Mouse (Mus musculus) kidney, postnatal 14 days (tissue): Measurements from ENCODE around the gene Bod1.

Source experiments
- DNase-seq: peaks from one replicate; pipeline ENCODE4 v3.0.0; 2022; ENCODE audit warnings: mixed read lengths

Bod1 gene

DNA sequence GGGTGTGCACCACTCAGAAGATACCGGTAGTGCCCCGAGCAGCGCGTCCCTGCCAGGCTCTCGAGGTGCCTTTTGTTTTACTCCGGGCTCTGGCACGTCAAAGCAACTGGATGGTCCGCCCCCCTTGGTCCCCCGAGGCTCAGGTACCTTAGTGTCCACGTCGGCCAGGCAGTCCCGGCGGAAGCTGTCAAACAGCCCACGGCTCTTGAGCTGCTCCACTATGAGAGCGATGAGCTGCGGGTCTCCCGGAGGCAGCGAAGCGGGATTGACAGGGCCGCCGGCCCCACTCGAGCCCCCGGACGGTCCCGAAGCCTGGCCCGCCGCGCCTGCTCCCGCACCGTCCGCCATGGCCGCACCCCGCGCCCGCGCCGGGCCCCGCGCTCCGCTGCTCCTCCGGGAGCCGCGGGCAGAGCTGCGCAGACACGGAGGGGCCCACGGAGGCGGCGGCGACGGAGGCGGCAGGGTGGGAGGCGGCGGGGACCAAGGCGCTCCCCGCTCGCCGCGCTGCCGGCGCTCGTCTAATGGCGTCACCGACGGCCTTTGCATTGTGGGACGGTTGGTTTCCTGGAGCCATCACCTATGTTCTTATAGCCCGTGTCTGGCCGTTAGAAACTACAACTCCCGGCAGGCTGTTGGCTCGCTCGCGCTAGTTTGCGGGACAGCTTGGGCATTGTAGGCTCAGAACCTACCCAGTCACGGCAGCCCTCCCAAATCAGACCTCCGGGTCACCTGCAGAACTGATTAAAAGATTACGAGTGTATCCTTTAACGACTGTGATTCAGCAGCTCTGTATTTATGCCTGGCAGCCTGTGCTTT is at the start of gene Bod1:
TSS of gene Bod1 (minus strand) at position 532 of the 816 bp plus-strand sequence.
- peak; percentile 96 for DNase-seq

DNA sequence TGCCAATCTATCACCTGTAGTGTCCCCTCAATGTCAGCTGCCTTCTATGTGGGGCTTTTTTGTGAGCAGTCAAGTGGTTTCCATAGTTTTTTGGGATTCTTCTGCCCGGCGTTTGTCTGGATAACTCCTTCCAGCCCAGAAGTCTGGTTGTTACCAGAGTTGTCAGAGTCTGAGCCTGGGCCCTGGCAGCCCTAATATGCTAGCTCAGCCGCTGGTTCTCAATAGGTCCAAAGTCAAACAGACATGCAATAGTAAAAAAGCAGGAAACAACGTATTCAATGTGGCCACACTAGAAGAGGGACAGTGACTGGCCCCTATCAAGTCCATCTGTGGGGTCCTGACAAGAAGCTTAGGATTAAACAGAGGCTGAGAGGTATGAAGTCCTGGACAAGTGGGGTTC is 47.4 kb upstream of the Bod1 start:
- no peak for DNase-seq

DNA sequence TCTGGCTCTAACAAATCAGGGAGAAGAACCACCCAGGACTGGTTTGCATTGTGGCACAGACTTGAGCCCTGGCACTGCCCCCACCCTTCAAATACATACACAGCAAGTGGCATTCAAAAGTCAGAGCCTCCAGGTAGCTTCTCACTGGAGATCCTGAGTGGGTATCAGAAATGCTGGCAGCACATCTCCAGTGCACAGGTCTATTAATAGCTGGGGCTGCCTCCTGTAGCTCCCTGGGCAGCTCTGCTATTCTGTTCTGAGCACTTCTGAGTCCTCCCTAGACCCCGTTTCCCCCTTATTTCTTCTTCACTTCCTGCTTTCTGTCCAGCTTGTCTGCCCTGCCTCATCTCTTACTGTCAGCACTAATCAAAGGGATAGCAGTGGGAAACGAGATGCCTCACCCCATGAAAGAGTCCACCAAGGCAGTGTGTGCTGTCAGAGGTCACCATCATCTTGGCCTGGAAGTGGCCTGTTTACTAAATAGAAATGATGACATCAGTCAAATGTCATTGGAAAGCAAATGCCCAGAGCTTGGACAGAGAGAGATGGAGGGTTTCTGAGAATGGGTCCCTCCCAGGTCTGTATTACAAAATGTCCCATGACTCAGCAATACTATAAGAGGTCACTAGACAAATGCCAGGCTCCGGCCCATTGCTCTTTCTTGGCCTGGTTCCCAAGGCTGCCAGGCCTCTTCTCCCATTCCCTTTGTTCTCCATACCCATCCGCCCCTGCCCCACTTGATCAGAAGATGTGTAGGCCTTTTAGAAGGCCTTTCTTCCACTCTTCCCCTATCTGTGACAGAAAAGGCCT is 46.4 kb upstream of the Bod1 start:
- DNase-seq, result peak; percentile 48

DNA sequence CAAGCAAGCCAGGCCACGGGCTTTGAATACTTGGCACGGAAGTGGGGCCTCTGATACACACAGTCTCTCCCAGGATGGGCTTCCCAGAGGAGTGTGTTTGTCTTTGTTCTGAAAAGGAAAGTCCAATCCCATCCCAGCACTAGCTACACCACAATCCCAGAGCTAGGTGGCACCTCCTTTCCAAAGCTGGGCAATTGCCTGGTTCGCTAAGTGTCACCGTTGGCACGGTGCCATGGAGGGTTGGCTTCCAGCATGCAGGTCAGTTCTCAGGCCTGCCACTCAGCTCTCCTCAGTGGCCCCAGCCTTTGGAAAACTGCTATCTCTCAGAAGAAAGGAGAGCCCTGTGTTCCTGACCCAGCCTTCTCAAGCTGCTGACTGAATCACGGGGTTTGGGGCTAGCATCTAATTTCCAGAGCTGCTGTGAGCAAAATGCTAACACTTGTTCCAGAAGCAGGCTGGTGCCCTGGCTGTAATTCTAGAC is 42.0 kb upstream of the Bod1 start:
- peak; percentile 86 for DNase-seq

DNA sequence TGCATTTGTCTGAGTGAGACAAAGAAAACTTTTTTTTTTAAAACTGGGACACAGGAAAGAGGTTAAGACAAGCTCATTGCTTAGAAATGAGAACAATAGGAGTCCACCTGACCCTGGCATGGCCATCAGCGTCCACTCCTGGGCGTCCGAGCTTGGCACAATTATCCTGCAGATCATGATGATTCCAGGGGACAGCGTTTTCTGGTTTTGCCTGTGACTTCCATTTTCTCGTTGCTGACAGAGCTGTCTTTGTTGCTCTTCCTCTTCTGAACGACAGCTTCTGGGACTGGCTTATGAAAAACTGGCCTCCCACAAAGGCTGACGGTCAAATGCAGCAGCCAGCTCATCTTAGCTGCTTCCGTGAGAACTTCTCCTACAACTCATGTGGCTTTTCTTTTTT is 41.4 kb upstream of the Bod1 start:
- no peak for DNase-seq

DNA sequence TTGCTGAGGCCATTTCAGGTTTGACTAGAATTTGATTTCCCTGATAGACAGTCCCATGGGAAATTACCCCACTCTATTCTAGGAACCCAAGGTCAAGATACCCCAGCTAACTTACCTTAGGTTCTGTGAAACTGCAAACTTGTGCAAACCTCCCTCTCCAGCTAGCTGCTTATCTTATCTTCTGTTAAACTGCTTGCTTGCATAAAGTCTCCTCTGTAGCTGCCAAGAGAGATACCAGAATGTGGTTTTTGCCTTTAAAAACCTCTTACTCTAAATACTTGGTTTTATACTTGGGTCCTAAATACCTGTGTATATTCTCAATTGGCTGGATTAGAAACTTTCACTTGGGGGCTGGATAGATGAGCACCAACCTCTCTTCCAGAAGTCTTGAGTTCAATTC is 36.1 kb upstream of the Bod1 start:
- DNase-seq, result no peak

DNA sequence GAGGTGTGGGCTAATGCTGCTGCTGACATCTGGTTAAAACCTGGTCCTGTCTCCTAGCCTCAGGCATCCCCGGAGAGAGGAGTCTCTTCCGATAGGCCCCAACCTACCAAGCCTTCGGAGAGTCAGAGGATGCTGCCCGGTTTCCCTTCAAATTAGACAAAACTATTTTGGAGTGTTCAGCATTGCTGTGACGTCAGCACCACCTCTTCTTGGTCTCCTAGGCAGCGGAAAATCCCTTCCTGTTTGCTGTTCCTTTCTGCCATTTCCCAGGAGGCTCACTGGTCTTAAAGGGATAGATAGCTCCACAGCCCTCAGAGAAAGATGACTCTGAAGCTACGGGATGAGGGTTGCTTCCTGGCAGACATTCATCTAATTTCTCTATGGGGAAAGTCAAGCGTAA is 31.5 kb upstream of the Bod1 start:
- peak; percentile 46 for DNase-seq

DNA sequence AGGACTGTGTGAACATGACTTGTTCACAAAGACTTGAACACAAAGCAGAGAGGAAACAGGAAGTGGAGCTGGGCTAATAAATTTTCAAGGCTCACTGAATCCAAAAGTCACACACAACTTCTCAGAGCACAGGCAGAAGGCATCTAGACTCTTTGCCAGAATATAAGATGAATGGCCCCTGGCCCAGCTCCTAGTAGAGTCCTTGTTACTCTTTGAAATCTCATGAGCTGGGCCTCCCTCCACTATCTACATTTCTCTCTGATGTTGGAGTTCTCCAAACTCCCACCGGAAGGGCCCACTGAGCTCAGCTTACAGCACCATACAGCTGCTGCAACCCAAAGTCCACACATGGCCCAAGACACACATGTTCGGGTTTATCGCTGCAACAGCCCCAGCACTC is 30.2 kb upstream of the Bod1 start:
- no peak for DNase-seq

DNA sequence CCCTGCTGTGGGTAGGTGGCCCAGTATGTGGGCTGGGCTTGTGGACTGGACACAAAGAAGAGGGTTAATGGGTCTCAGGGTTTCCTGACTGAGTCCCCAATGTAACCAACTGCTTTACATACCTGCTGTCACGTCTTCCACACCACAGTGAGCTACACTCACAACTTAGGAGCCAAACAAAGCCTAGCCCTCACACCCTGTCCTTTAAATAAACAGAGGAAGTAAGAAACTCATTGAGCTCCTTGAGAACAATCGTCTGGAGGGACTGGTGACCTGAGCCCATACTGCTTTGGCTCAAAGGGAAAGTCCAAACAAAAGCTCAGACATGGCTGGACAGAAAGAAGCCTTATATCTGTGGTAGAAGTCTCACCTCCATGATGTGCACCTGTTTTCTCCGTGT is 27.8 kb upstream of the Bod1 start:
- no peak for DNase-seq

DNA sequence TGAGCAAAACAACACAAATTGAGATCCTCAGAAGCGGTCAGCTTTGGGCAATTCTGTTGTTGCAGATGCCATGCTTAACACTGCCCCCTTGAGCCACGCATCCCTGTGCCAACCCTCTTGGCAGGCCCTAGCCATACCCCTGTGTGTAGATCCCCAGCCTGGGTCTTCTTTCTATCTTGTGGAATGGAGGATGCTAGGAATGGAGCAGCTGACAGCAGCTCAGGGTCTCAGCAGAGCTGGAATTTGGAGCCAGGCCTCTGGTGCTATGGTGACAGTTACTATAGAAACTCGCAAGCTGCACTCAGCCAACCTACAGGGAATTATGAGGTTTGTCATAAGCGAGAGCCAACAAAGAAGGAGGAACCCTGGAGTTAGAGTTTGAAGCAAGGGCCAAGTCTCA is 23.1 kb upstream of the Bod1 start:
- no peak for DNase-seq

DNA sequence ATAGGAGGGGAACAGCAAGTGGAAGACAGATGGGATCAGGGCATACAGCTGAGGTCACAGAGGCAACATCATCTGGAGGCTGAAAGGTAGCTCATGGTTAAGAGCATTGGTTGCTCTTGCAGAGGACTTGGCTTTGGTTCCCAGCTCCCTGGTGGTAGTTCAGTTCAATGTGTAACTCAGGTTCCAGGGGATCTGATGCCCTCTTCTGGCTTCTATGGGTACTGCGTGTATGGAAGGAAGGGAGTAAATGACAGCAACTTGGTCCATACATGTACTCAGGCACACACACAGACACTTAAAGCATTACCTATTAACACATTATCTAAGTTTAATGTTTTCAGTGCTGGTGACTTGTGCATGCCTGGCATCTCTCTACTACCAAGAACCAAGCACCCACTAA is 22.4 kb upstream of the Bod1 start:
- DNase-seq, result no peak

DNA sequence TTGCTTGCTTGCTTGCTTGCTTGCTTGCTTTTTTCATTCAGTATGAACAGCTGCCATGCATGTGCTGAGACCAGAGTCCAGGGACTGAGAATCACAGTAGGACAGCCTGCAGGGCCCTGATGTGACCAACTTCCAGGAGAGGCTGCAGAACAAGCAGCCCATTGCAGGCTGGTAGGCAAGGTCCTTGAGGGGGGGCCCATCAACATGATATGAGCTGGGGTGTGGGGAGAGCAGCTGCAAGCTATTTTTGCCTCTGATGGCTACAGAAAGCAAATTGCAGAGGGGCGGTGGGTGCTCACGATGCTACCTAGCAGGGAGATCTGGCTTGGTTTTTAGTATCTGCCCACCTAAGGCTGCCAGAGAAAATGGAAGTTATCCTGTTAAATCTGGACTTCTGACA is 21.6 kb upstream of the Bod1 start:
- DNase-seq, result no peak

DNA sequence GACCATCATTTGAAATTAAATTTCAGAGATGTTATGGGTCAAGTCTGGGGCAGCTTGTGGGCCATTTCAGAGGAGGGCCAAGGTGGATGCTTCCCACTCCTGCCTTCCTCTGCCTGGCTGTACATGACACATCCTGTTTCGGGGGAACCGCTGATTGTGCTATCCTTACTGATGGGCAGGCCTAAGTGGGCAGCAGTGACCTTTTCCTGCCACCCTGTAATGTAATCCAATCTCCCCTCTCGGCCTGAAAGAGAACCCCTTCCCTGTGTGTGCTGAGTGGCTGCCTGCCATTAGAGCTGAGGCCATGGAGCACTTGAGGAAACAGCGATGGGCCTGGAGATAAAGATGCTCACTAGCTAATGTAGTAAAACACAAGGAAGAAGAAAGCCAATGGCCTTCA is 17.3 kb upstream of the Bod1 start:
- no peak for DNase-seq

DNA sequence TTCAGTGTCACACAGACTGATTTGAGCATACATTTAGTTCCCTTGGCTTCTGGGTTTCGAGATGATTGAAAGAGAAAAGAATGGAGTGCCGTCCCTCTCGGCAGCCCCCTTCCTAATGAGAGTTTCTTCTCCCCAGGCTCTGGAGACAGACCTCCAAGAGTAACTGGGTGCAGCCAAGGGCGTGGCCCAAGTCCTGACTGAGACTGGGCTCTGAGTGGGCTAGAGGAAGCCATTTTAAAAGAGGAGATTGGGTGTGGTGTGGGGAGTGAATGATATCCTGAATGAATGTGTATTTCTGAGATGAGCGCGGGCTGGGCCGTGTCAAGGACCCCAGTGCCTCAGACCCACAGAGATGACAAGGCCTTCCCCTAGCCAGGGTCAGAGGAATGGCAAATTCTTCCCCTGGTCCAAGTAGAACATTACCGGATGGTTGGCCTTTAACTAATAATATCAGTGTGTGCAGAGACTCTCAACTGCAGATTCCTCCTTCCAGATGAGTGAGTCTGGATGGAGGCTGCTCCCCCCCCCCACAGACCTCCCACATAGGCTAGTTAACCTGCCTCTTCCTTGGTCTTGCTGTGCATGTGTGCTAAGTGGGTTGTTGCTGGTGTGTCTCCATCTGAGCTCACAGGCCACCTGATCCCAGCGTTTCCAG is 13.4 kb upstream of the Bod1 start:
- peak; percentile 29 for DNase-seq

DNA sequence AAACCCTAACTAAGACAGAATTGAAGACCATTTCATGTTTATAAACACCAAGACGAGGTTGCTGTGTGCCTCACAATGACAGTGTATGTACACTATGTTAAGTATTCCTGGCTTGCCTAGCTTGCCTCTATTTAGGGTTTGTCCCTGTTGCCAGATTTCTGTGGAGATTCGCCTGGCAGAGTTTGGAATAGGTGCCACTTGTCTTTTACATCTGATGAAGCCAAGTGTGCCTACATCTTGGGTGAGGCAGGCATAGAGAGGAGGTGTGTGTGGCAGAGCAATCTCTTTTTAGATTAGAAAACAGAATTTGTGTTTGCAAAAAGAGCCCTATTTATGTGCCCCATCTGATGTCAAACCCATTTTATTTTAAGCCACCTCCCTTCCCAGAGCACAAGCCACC is 12.4 kb upstream of the Bod1 start:
- no peak for DNase-seq

DNA sequence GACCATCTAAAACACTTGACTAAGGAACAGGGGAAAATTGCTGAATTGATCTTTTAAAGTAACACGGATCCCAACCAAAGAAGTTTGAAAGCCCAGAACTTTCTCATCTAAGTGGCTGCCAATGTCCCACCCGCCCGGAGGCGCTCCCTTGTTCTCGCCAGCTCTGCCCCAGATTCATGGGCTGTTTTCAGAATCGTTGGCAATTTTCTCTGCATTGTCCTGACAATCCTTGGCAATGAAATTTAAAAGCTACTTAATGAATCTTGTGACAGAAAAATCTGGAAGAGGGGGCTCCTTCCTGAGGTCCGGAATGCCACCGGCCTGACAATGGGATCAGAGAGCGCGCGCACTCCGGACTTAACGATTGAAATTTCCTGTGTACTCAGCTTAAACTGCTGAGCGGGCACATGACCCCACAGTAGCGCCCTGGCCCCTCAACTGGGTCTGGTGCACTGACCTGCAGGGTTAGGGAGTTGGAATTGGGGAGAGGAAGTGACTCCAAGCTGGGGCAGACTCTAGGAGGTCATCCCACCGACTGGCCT is 8.2 kb upstream of the Bod1 start:
- DNase-seq, result peak; percentile 44

DNA sequence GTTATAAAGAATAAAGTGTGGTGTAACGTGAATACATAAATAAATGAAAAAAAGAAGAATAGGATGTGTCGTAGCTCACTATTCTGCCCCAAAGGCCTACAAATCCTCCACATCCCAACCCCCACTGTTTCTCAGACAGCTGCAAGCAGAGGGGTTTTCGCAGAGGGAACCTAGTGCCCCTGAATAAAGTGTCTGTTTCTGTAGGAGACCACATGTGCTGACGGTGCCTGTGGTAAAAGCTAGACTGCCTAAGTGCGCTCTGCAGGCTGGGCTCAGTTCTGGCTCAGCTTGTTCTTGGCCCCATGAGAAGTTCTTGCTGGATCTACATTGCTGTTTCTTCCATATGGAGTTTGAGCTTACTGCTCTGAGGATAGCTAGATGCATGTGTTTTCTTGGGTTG is 5.6 kb upstream of the Bod1 start:
- DNase-seq, result no peak

DNA sequence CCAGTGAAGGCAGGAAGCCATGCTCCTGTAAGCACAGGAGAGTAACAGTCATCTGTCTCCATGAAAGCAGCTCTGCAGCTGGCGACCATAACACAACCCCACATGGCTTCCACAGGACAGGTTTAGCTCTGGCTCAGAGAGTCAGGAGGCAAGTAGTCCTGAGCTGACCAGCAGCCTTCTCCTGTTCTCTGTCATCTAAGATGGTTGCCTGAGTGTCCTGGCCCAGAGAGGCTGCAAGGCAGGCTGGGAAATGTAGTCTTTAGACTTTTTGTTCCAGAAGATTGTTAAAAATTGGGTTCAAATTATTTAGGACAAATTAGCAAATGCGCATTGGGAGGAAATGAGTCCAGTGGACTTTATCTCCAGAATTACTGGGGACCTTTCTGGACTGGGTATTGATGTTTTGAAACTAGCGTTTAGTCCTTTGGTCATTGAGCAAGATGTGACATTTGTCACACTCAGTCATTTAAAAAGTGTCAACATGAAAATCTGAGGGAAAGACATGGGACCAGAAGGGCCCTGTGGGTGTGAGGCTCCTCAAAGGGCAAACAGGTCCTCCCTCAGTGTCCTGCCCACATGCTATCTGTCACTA is 5.1 kb upstream of the Bod1 start:
- DNase-seq, result no peak

DNA sequence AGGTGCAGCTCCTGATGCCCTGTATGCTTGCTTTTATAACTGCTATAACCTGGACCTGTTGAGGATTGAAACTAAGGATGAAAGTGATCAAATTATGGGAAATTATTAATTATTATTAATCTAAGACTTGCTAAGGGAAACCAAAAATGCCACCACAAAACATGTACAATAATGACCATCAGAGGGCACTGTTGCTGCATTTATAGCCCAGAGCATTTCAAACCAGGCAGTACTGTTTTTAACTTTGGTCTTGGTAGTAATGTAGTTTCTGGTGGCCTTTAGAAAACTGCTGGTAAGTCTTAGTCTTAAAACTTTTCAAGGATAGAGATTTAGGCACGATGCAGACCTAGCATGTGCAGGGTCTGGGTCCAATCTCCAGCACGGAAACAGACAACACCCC is 3.7 kb upstream of the Bod1 start:
- peak; percentile 73 for DNase-seq

DNA sequence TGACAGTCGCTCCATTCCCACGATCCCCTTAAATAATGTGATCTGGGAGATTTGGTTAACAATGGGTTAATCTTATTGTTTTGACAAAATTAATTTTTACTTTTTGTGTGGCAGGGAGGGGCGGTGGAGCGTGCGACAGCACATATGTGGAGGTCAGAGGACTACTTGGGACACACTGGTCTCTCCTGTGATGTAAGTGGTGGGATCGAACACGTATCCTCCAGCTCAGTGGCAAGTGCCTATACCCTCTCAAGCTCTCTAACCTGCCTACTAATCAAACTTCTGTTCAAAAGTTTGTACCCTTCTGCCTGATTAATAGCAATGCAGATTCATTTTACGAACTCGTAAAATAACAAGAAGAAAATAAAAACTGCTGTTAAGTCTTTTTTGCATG is 482 bp upstream of the Bod1 start:
- no peak for DNase-seq

DNA sequence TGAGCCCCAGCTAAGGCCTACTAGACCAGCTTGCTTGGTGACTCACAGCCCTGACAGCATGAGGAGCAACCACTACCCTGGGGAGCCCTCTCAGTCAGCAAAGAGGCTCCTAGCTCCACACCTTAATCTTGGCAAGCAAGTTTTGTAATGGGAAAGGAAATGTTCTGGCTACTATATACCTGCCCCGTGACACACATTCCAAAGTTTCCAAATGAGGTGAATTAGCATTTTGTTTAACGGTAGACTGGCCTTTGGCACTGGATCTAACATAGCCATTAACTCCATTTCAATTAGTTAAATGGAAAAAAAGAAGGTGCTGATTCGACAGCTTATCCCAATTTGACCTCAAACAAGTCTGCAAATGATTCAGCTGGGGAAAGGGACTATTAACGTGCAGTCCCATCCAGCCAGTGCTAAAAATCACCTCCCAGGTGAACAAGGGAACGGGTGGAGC is 1.2 kb downstream of the Bod1 start:
- DNase-seq, result peak; percentile 78

DNA sequence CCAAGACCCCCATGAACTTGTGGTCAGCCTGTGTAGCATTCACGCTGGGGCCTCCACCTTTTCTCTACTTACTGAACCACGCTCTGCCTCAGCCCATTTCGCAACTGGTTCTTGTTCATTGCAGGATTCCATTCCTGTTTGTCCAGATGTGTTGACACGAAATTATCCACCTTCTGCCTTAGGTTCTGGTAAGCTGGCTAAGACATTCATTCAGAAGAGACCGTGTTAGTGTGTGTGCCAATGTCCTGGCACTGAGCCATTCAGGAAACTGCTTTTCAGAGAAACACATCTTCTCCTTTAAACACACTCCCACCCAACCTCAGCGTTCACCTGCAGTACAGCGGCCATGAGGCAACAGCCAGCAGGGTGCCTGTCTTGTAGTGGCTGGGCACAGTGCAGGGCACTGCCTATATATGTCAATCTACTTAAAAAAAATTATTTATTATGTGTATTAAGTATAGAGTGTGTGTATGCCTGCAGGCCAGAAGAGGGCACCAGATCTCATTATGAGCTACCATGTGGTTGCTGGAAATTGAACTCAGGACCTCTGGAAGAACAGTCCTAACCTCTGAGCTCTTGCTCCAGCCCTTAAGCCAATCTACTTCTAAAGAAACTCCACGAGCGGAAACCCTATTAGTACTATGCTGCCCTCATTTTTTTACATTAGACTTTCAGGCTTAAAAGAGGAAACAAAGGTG is 2.4 kb downstream of the Bod1 start:
- DNase-seq, result no peak
